Mouse (Mus musculus) G1E (cell line): Measurements from ENCODE around the gene Dhx38. TPM values are rescaled to one million over a fixed set of nuclear protein-coding genes. Genes with fewer than 3 reads are reported as not detected.

Source experiments
- ATAC-seq: 2 replicates; pipeline ENCODE4 v1.8.0; 2016; ENCODE audit warnings: mild to moderate bottlenecking; ENCODE audit not compliant: insufficient number of reproducible peaks, poor library complexity, low FRiP score, severe bottlenecking; ENCODE audit errors: extremely low read depth
- DNase-seq: peaks from one replicate; pipeline ENCODE4 v3.0.0; 2012; ENCODE audit warnings: low spot score
- H3K27me3 ChIP-seq: 2 replicates; pipeline ENCODE4 v1.6.1; 2012; ENCODE audit warnings: mild to moderate bottlenecking, low read length, inconsistent platforms; ENCODE audit not compliant: insufficient read depth
- H3K36me3 ChIP-seq: replicated peaks from 2 replicates; pipeline ENCODE3; 2012; ENCODE audit warnings: mild to moderate bottlenecking, inconsistent platforms
- H3K4me1 ChIP-seq: 2 replicates; pipeline ENCODE4 v1.6.1; 2012; ENCODE audit warnings: low read depth, low read length, inconsistent platforms, mixed read lengths; ENCODE audit not compliant: insufficient read depth
- H3K4me3 ChIP-seq: 2 replicates; pipeline ENCODE4 v1.5.1; 2012; ENCODE audit warnings: low read depth, mild to moderate bottlenecking, inconsistent platforms, low read length, moderate library complexity, mixed read lengths
- H3K9me3 ChIP-seq: replicated peaks from 2 replicates; pipeline ENCODE4 v1.6.1; 2012; ENCODE audit warnings: inconsistent platforms
- CTCF ChIP-seq: IDR thresholded peaks from 2 replicates; pipeline ENCODE4 v1.5.1; 2012; ENCODE audit warnings: low read depth, low read length, inconsistent platforms, mixed read lengths
- GATA1 ChIP-seq: IDR thresholded peaks from 2 replicates; pipeline ENCODE4 v1.6.1; 2012; ENCODE audit warnings: borderline replicate concordance, low read length, inconsistent platforms, mixed read lengths
- GATA2 ChIP-seq: IDR thresholded peaks from 2 replicates; pipeline ENCODE4 v1.6.1; 2012; ENCODE audit warnings: low read depth, low read length, inconsistent platforms, borderline replicate concordance
- POLR2AphosphoS5 ChIP-seq: IDR thresholded peaks from 2 replicates; pipeline ENCODE4 v1.6.1; 2012; ENCODE audit warnings: low read depth, low read length, inconsistent platforms; ENCODE audit not compliant: insufficient replicate concordance
- TAL1 ChIP-seq: conservative IDR thresholded peaks from 2 replicates; pipeline ENCODE4 v1.6.1; 2012; ENCODE audit warnings: low read depth, low read length, inconsistent platforms, mixed read lengths
- polyA plus RNA-seq: library from polyadenylated mRNA; stranded (reverse); fragments of >175 nt; gene quantifications from 2 replicates; pipeline ENCODE4 v1.2.3, GENCODE M21; 2012
- total RNA-seq, 2 experiments: library from RNA; stranded (forward) in 1 of 2; stranded (reverse) in 1 of 2; fragments of 200-1000 nt in 1 of 2; fragments of >200 nt in 1 of 2; fragmentation: Nextera tagmentation in 1 of 2; gene quantifications; 2 replicates each; pipeline ENCODE4 v1.2.3; 2014 to 2017

The Dhx38 gene
- total and polyA plus RNA-seq, 3 experiments = 22.9 to 37.5 (median 34.1) TPM

DNA sequence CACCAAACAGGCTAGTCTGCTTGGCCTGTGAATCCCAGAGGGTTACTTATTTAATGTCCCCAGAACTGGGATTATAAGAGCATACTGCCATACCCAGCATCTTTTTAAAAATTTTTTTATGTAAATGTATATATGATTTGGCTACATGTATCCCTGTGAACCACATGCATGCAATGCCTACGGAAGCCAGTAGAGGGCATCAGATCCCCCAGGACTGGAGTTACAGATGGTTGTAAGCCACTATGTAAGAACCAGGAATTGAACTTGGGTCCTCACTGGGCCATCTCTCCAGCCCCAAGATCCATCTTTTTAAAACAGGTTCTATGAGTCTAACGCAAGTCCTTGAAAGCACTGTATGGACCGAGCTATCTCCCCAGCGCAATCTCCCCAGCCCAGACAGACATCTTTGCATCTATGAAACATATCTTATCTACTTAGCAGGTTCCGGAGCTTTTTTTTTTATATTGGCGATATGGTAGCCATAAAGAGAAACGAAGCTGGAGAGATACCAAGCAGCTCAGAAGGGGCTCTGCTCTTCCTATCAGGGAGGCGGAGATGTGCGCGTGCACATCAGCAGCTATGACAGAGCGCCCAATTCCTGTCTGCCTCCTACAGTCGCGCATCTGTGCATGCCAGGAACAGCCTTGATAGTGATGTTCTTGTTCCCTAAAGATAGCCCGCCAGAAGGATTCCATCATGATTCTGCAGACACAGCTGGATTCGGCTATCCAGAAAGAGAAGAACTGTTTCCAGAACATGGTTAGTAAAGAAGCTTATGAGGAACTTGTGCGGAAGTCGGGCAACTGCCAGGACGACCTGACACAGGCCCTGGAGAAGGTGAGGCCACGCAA, 30.3 kb downstream of the Dhx38 start:
- H3K27me3 ChIP-seq = no peaks in the 10 kb centered on the region
- ATAC-seq = no peak
- H3K9me3 ChIP-seq = no peaks in the 10 kb centered on the region
- TF ChIP-seq GATA2 (no peak), GATA1 (no peak), TAL1 (no peak), POLR2AphosphoS5 (no peak), CTCF (peak; percentile 65)
- no peaks in the 10 kb centered on the region for H3K36me3 ChIP-seq
- no peak for DNase-seq
- 0 out of 2 replicates have a peak, but pooled peaks cover 3% of the 10 kb centered on the region for H3K4me1 ChIP-seq
- no peak overlapping the region for H3K4me3 ChIP-seq

DNA sequence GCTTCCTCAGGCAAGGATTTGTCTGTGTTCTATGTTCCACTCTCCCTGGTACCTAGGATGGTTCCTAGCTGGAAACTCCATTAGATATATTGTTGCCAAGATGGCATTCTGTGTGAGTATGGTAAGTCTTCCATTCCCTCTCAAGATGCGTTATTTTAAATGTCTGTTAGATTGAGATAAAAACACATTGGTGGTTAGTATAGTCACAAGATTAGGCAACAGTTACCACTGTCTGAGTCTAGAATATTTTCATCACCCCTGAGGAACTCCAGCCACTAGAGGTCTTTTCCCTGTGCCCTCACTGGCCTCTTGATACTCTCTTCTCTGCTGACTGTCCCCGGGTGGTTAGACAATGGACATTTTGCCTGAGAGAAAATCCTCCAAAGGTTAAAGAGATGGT, 41.7 kb downstream of the Dhx38 start:
- H3K4me3 ChIP-seq = no peak overlapping the region
- TF ChIP-seq POLR2AphosphoS5 (no peak), CTCF (no peak), GATA2 (no peak), GATA1 (no peak), TAL1 (no peak)
- ATAC-seq = no peak

DNA sequence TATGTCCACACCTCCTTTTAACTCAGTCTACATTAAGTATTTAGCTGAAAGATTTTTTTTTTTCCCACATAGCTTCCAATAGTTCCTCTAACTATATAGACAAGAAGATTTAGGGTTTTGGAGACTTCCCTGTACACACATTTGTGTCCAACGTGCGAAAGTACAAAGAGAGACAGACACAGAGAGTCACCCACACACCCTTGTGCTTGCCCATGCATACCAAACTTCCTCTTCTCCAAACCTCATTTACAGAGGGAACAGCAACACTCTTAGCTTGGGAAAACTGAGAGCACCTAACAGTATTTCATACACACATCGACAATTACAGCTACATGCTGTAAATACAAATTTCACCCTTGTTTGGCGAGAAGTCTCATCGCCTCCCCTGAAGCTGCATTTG, 60.1 kb downstream of the Dhx38 start:
- no peak for DNase-seq
- no peaks in the 10 kb centered on the region for H3K36me3 ChIP-seq
- ATAC-seq = no peak
- H3K4me1 ChIP-seq = no peaks in the 10 kb centered on the region
- no peak overlapping the region for H3K4me3 ChIP-seq
- TF ChIP-seq POLR2AphosphoS5 = no peak
- H3K9me3 ChIP-seq = peaks cover 7% of the 10 kb centered on the region
- no peaks in the 10 kb centered on the region for H3K27me3 ChIP-seq

More for the DNA sequence above, 41.7 kb downstream of the Dhx38 start:
- H3K4me1 ChIP-seq = no peaks in the 10 kb centered on the region
- H3K9me3 ChIP-seq = no peaks in the 10 kb centered on the region; the same call in 1 of the 2 replicates
- H3K27me3 ChIP-seq = no peaks in the 10 kb centered on the region
- H3K36me3 ChIP-seq = no peaks in the 10 kb centered on the region
- no peak for DNase-seq

DNA sequence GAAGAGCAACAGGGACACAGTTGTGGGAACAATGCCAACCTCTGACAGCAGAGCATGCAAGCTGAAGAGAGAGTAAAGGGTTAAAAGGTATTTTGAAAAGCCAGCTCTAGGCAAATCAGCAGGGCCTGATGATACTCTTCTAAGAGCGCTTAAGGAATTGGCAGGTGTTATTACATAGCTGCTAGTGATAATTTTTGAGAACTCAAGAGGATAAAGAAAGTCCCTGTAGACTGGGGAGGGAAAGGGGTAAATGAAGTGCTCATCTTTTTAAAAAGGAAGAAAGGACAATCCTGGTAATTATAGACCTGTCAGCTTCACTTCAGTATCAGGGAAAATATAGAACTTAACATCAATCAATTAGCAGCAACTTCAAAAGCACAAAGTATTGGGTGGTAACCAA, 62.1 kb downstream of the Dhx38 start:
- H3K36me3 ChIP-seq = no peaks in the 10 kb centered on the region
- DNase-seq (no peak), ATAC-seq (no peak)
- TF ChIP-seq GATA1 = no peak
- no peak for TF ChIP-seq CTCF
- H3K27me3 ChIP-seq = no peaks in the 10 kb centered on the region
- no peaks in the 10 kb centered on the region for H3K4me1 ChIP-seq
- H3K4me3 ChIP-seq = no peak overlapping the region
- peaks cover 7% of the 10 kb centered on the region for H3K9me3 ChIP-seq

DNA sequence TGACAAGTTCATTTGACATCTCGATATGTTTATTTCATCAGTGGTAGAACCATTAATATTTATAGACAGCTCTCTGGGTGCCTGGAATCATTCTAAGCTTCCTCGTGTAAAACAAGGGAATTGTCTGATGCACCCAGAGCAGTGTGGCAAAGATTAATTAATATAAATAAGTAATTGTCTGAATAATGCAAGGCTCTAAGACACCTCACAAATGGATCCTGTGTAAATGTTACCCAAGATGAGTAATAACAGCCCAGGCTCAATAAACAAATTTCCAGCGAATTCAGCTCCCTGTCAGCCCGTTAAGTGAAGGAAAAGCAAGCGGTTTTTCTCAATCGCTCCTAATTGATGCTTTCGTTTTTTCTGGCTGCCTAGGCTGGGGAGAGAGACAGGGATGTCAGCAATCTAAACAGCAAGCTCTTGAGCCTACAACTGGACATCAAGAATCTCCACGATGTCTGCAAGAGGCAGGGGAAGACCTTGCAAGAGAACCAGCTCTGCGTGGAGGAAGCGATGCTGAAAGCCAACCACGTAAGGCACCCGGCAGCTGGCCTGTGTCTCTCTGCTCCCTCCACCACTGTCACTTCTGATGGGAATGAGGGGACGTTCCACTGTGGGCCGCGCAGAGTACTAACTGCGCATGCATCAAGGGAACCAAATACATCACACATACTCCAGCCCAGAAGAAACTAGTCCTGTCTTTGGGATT, 66.5 kb downstream of the Dhx38 start:
- no peaks in the 10 kb centered on the region for H3K27me3 ChIP-seq
- H3K36me3 ChIP-seq = no peaks in the 10 kb centered on the region
- ATAC-seq (no peak), DNase-seq (no peak)
- H3K4me3 ChIP-seq = no peak overlapping the region
- no peaks in the 10 kb centered on the region for H3K4me1 ChIP-seq
- no peak for TF ChIP-seq CTCF
- no peak for TF ChIP-seq TAL1
- no peak for TF ChIP-seq GATA2
- no peak for TF ChIP-seq GATA1
- TF ChIP-seq POLR2AphosphoS5 = no peak
- H3K9me3 ChIP-seq = peaks cover 12% of the 10 kb centered on the region

Other genes with a start within 250 kb of the Dhx38 start
- not detected in 2 replicates for gene Pmfbp1, start 71.8 kb downstream of the Dhx38 start, total RNA-seq (2014; fragmentation: Nextera tagmentation)
- 0.05 TPM in 1 of 2 replicates, not detected in the other for gene Pmfbp1, start 71.8 kb downstream of the Dhx38 start, total RNA-seq (2017)
- gene Pmfbp1, start 71.8 kb downstream of the Dhx38 start, polyA plus RNA-seq = not detected in 2 replicates
- gene Txnl4b, start within 50 bp of the Dhx38 start, total RNA-seq (2014; fragmentation: Nextera tagmentation) = 9.6 and 10.5 TPM in 2 replicates
- 20.3 TPM in 2 replicates for gene Txnl4b, start within 50 bp of the Dhx38 start, total RNA-seq (2017)
- 6.1 and 8.1 TPM in 2 replicates for gene Txnl4b, start within 50 bp of the Dhx38 start, polyA plus RNA-seq
- not detected in 2 replicates for gene Hp, start 13.3 kb upstream of the Dhx38 start, total RNA-seq (2014; fragmentation: Nextera tagmentation)
- gene Hp, start 13.3 kb upstream of the Dhx38 start, total RNA-seq (2017) = not detected in 2 replicates
- 0.24 and 0.28 TPM in 2 replicates for gene Hp, start 13.3 kb upstream of the Dhx38 start, polyA plus RNA-seq
- gene Dhodh, start 42.8 kb upstream of the Dhx38 start, total RNA-seq (2014; fragmentation: Nextera tagmentation) = 22.6 and 24.6 TPM in 2 replicates
- 23.7 and 29.4 TPM in 2 replicates for gene Dhodh, start 42.8 kb upstream of the Dhx38 start, total RNA-seq (2017)
- 110 and 117 TPM in 2 replicates for gene Dhodh, start 42.8 kb upstream of the Dhx38 start, polyA plus RNA-seq
- 23.9 and 30.0 TPM in 2 replicates for gene Pkd1l3, start 48.7 kb upstream of the Dhx38 start, total RNA-seq (2014; fragmentation: Nextera tagmentation)
- 7.0 and 11.2 TPM in 2 replicates for gene Pkd1l3, start 48.7 kb upstream of the Dhx38 start, total RNA-seq (2017)
- 2.2 and 3.5 TPM in 2 replicates for gene Pkd1l3, start 48.7 kb upstream of the Dhx38 start, polyA plus RNA-seq
- gene Ist1, start 127.4 kb upstream of the Dhx38 start, total RNA-seq (2014; fragmentation: Nextera tagmentation) = 55.1 and 69.7 TPM in 2 replicates
- gene Ist1, start 127.4 kb upstream of the Dhx38 start, total RNA-seq (2017) = 88.4 and 92.4 TPM in 2 replicates
- 23.4 and 25.8 TPM in 2 replicates for gene Ist1, start 127.4 kb upstream of the Dhx38 start, polyA plus RNA-seq
- gene Zfp821, start 139.7 kb upstream of the Dhx38 start, total RNA-seq (2014; fragmentation: Nextera tagmentation) = 4.7 and 7.9 TPM in 2 replicates
- gene Zfp821, start 139.7 kb upstream of the Dhx38 start, total RNA-seq (2017) = 10.4 and 12.0 TPM in 2 replicates
- gene Zfp821, start 139.7 kb upstream of the Dhx38 start, polyA plus RNA-seq = 4.7 and 5.1 TPM in 2 replicates
- 27.6 and 29.5 TPM in 2 replicates for gene Atxn1l, start 171.9 kb upstream of the Dhx38 start, total RNA-seq (2014; fragmentation: Nextera tagmentation)
- 18.4 and 20.7 TPM in 2 replicates for gene Atxn1l, start 171.9 kb upstream of the Dhx38 start, total RNA-seq (2017)
- gene Atxn1l, start 171.9 kb upstream of the Dhx38 start, polyA plus RNA-seq = 33.4 and 36.8 TPM in 2 replicates
- gene Ap1g1, start 212.7 kb upstream of the Dhx38 start, total RNA-seq (2014; fragmentation: Nextera tagmentation) = 114 and 127 TPM in 2 replicates
- gene Ap1g1, start 212.7 kb upstream of the Dhx38 start, total RNA-seq (2017) = 76.0 and 87.5 TPM in 2 replicates
- 49.3 and 73.7 TPM in 2 replicates for gene Ap1g1, start 212.7 kb upstream of the Dhx38 start, polyA plus RNA-seq